Mouse (Mus musculus) gastrocnemius, postnatal 25 days (tissue): ENCODE data around the gene Irak1. TPM values are rescaled to one million over a fixed set of nuclear protein-coding genes. Genes with fewer than 3 reads are reported as not detected.

ENCODE experiments used
- DNase-seq: peaks from one replicate; pipeline ENCODE4 v3.0.0; 2022
- long read RNA-seq, 2 experiments: library from polyadenylated mRNA; stranded (forward); transcript quantifications; one replicate each; pipeline ENCODE4 v2.0.0; 2021
- total RNA-seq, 2 experiments: library from RNA; stranded (reverse); gene quantifications; 1 replicate in 1 of 2; 2 replicates in 1 of 2; pipeline ENCODE4 v1.2.3; 2021

Irak1 gene
- 10 to 100 TPM; 37.4 to 40.6 TPM for total RNA-seq
- long read RNA-seq, experiment 1, transcript Irak1-206 (14 exons, 3,835 nt) = major isoform, 7 of 45 reads
- long read RNA-seq, experiment 1, transcript Irak1-204 (14 exons, 3,825 nt) = minor isoform, 6 of 45 reads
- long read RNA-seq, experiment 1, partial matches to known transcripts = 8 of 45 reads
- long read RNA-seq, experiment 1, other reads (novel, unspliced or antisense) = 24 of 45 reads
- long read RNA-seq, experiment 2, transcript Irak1-206 (14 exons, 3,835 nt) = major isoform, 18 of 67 reads
- long read RNA-seq, experiment 2, partial matches to known transcripts = 10 of 67 reads
- long read RNA-seq, experiment 2, other reads (novel, unspliced or antisense) = 36 of 67 reads

GRCm38 (mm10) chrX:74023188-74024049 lies at the start of gene Irak1:
Irak1 (minus strand) TSS chrX:74023918.
- peak; percentile 83 for DNase-seq

- no peak for DNase-seq
These were observed 47.1 kb upstream of the Irak1 start for GRCm38 (mm10) chrX:74070794-74071193.

- DNase-seq = peak; percentile 73
These were observed 44.2 kb upstream of the Irak1 start for GRCm38 (mm10) chrX:74067891-74068290.

- DNase-seq = no peak
These were observed 21.4 kb upstream of the Irak1 start for GRCm38 (mm10) chrX:74045107-74045506.

- no peak for DNase-seq
These were observed 14.1 kb upstream of the Irak1 start for GRCm38 (mm10) chrX:74037702-74038375.

GRCm38 (mm10) chrX:74030000-74030399 lies 6.3 kb upstream of the Irak1 start:
- DNase-seq = no peak

- DNase-seq = no peak
These were observed 927 bp downstream of the Irak1 start for GRCm38 (mm10) chrX:74022795-74023187.

GRCm38 (mm10) chrX:74014597-74014996 lies 9.1 kb downstream of the Irak1 start:
- no peak for DNase-seq

GRCm38 (mm10) chrX:74008063-74008462 lies 15.7 kb downstream of the Irak1 start:
- no peak for DNase-seq

- no peak for DNase-seq
These were observed 17.3 kb downstream of the Irak1 start for GRCm38 (mm10) chrX:74006401-74006800.

GRCm38 (mm10) chrX:74003644-74004043 lies 20.1 kb downstream of the Irak1 start:
- DNase-seq = no peak

- DNase-seq = no peak
These were observed 22.7 kb downstream of the Irak1 start for GRCm38 (mm10) chrX:74001024-74001423.

- DNase-seq = no peak
These were observed 24.5 kb downstream of the Irak1 start for GRCm38 (mm10) chrX:73998911-73999869.

GRCm38 (mm10) chrX:73977783-73978182 lies 45.9 kb downstream of the Irak1 start:
- no peak for DNase-seq

GRCm38 (mm10) chrX:73976283-73976682 lies 47.4 kb downstream of the Irak1 start:
- no peak for DNase-seq

- DNase-seq = no peak
These were observed 50.9 kb downstream of the Irak1 start for GRCm38 (mm10) chrX:73972774-73973173.

- no peak for DNase-seq
These were observed 52.9 kb downstream of the Irak1 start for GRCm38 (mm10) chrX:73970781-73971180.

- no peak for DNase-seq
These were observed 54.0 kb downstream of the Irak1 start for GRCm38 (mm10) chrX:73969729-73970128.

- no peak for DNase-seq
These were observed 54.6 kb downstream of the Irak1 start for GRCm38 (mm10) chrX:73969167-73969566.

GRCm38 (mm10) chrX:73967177-73968075 lies 56.3 kb downstream of the Irak1 start:
- DNase-seq = peak; percentile 86
